Mouse (Mus musculus) hindbrain, embryonic 11.5 days (tissue): ENCODE measurements around the gene Appl2. TPM values are rescaled to one million over a fixed set of nuclear protein-coding genes. Genes with fewer than 3 reads are reported as not detected.

Source experiments
- ATAC-seq: fragments of 200-750 bp; cut with Nextera tagmentation; 2 replicates; pipeline ENCODE4 v1.8.0; 2017; ENCODE audit warnings: mild to moderate bottlenecking, moderate TSS enrichment, moderate library complexity; ENCODE audit not compliant: low FRiP score
- DNase-seq: peaks from one replicate; pipeline ENCODE4 v3.0.0-alpha.2; 2015; ENCODE audit warnings: low spot score
- H3K27ac ChIP-seq: fragments of 300-500 bp; sonication (generic); 2 replicates; pipeline ENCODE4 v1.5.1; 2014; ENCODE audit warnings: mild to moderate bottlenecking, low read depth, low read length
- H3K27me3 ChIP-seq: fragments of 300-500 bp; sonication (generic); 2 replicates; pipeline ENCODE4 v1.6.1; 2014; ENCODE audit warnings: mild to moderate bottlenecking, low read length, moderate library complexity, mixed read lengths; ENCODE audit not compliant: control insufficient read depth, insufficient read depth
- H3K36me3 ChIP-seq: fragments of 300-500 bp; sonication (generic); 2 replicates; pipeline ENCODE4 v1.6.1; 2014; ENCODE audit warnings: mild to moderate bottlenecking, low read length, moderate library complexity, mixed read lengths; ENCODE audit not compliant: control insufficient read depth, insufficient read depth
- H3K4me1 ChIP-seq: fragments of 300-500 bp; sonication (generic); replicated peaks from 2 replicates; pipeline ENCODE4 v1.6.1; 2014; ENCODE audit warnings: low read length, mixed read lengths; ENCODE audit not compliant: control insufficient read depth, insufficient read depth
- H3K4me2 ChIP-seq: fragments of 300-500 bp; sonication (generic); replicated peaks from 2 replicates; pipeline ENCODE4 v1.6.1; 2014; ENCODE audit warnings: mild to moderate bottlenecking, low read depth, low read length
- H3K4me3 ChIP-seq: fragments of 300-500 bp; sonication (generic); 2 replicates; pipeline ENCODE4 v1.5.1; 2014; ENCODE audit warnings: low read depth, low read length
- H3K9ac ChIP-seq: fragments of 300-500 bp; sonication (generic); 2 replicates; pipeline ENCODE4 v1.6.1; 2014; ENCODE audit warnings: low read depth, low read length
- H3K9me3 ChIP-seq: fragments of 300-500 bp; sonication (generic); 2 replicates; pipeline ENCODE4 v1.6.1; 2016; ENCODE audit warnings: low read length; ENCODE audit not compliant: control insufficient read depth
- WGBS: fragments of 180-500 bp; shearing (Covaris S2); extraction: QIAGEN DNeasy Blood & Tissue Kit; methylation state at CpG from one replicate; pipeline ENCODE4 v1.1.7; 2014; 5-methylcytosine and 5-hydroxymethylcytosine counted together
- polyA plus RNA-seq: library from polyadenylated mRNA; unstranded; fragments of >200 nt; fragmentation: Nextera tagmentation; extraction: Ambion mirVana; gene quantifications from 2 replicates; pipeline ENCODE4 v1.2.1, GENCODE M21; 2014

Gene Appl2
- polyA plus RNA-seq, 1 experiment from 2014 or later, result 38.5 TPM

DNA sequence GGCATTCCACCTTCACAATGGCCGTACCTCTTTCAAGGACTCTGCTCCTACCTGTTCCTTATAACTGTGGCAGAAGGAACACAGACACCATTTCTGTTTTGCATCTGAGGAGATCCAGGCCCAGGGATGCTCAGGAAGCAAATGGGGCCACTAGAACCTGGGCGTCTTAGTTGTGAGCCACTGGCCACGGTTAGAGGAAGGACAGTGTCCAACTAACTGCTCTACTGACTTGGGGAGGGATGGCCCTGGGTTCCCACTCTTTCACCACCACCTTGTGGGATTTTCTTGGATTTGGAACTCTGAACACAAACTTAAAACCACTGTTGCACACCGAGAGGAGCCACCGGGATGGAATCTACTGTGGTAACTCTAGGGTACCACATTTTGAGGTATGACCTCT lies 36.7 kb downstream of the Appl2 start:
- no peaks in the 10 kb centered on the region for H3K4me1 ChIP-seq
- H3K27ac ChIP-seq, result no peak overlapping the region
- H3K9ac ChIP-seq, result no peak overlapping the region
- peaks cover 4% of the 10 kb centered on the region; the same call in 1 of the 2 replicates for H3K36me3 ChIP-seq
- WGBS, result 98% methylated on average over 5 of the region's 5 CpGs
- no peaks in the 10 kb centered on the region for H3K27me3 ChIP-seq
- H3K4me2 ChIP-seq, result no peak overlapping the region
- ATAC-seq (no peak), DNase-seq (no peak)
- no peak overlapping the region for H3K4me3 ChIP-seq
- no peaks in the 10 kb centered on the region for H3K9me3 ChIP-seq

DNA sequence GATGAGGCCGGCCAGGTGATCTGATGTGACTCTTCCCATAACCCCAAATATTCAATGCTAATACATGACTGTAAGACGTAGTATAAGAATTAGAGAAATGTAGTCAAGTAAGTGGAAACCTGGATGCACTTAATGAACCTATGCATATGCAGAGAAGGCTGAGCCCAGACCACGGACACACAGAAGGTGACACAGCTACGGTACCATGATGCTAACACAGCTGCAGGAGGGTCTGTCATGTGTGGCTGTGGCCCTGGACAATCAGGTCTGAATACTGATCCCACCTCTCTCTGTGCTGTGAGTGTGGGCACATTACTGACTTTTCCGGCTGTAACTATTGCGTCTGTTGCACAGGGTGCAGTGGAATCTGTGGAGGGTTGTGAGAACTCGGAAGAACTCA lies 38.0 kb downstream of the Appl2 start:
- Histone ChIP-seq H3K9ac (no peak overlapping the region), H3K4me3 (no peak overlapping the region), H3K4me1 (no peaks in the 10 kb centered on the region), H3K36me3 (peaks cover 4% of the 10 kb centered on the region; the same call in 1 of the 2 replicates), H3K27ac (no peak overlapping the region), H3K4me2 (no peak overlapping the region), H3K9me3 (no peaks in the 10 kb centered on the region), H3K27me3 (no peaks in the 10 kb centered on the region)
- ATAC-seq (no peak), DNase-seq (no peak)
- WGBS, result 95% methylated on average over 7 of the region's 7 CpGs

DNA sequence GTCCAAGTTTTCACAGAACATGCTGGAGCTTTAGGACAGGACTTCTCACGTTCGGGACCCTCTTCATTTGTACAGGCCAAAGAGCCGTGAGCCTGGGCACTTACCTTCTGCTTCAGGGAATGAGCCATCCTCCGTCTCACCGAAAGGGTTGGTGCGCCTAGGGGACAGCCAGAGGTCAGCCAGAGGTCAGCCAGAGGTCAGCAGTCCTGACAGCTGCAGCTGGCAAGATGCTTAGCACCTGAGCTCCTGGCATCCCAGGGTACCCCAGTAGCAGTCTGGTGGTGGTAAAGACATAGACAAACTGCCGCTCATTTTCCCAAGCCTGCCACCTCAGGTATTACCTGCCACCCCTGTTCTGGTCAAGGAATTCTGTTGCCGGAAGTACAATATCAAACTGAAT lies 39.9 kb downstream of the Appl2 start:
- H3K4me3 ChIP-seq, result no peak overlapping the region
- 73% methylated on average over 8 of the region's 8 CpGs for WGBS
- no peaks in the 10 kb centered on the region for H3K9me3 ChIP-seq
- H3K4me1 ChIP-seq, result no peaks in the 10 kb centered on the region
- H3K27me3 ChIP-seq, result no peaks in the 10 kb centered on the region
- ATAC-seq (no peak), DNase-seq (no peak)
- H3K9ac ChIP-seq, result no peak overlapping the region
- H3K36me3 ChIP-seq, result peaks cover 4% of the 10 kb centered on the region; the same call in 1 of the 2 replicates
- H3K27ac ChIP-seq, result no peak overlapping the region
- no peak overlapping the region for H3K4me2 ChIP-seq

DNA sequence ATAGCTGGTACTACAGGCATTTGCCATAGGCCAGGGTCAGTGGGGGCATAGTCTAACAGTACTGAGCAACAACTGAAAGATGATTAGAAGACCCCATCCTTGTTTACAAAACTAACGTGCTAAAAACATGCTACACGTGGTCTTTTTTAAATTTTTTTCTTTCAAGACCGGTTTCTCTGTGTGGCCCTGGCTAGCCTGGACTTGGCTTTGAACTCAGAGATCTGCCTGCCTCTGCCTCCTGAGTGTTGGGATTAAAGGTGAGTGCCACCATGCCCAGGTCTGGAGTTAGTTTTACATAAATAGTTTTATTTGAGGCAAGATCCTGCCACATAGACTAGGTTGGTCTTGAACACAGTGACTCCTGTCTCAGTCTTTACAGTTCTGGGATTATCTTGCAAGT lies 41.4 kb downstream of the Appl2 start:
- Histone ChIP-seq H3K9me3 (no peaks in the 10 kb centered on the region), H3K36me3 (peaks cover 4% of the 10 kb centered on the region; the same call in 1 of the 2 replicates), H3K4me2 (no peak overlapping the region), H3K9ac (no peak overlapping the region), H3K27me3 (no peaks in the 10 kb centered on the region), H3K4me1 (no peaks in the 10 kb centered on the region), H3K4me3 (no peak overlapping the region), H3K27ac (no peak overlapping the region)
- ATAC-seq (no peak), DNase-seq (no peak)
- WGBS, result 98% methylated on average over 3 of the region's 3 CpGs

DNA sequence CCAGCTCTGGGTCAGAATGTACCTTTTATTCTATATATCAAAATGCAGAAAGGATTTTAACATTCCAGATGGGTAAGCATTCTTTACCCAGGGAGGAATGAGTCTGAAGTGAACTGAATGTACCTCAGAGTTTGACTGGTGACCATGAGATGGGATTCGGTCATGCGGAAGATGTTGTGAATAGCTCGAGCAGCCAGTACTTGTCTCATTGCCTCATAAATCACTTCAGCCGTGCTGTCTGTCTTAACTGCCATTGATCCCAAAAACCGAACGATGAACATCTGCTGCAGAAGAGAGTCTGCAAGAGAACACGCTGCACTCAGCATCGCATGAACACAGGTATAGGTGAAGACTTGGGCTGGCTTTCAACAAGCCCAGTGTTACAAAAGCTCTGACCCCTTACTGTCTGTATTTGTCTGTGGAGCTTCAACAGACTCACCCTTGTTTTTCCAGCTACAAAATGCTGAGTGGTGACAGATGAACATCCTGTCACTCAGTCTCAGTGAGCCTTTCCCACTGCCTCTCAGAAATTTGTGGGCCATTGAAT lies 42.8 kb downstream of the Appl2 start:
- DNase-seq, result peak; percentile 51
- ATAC-seq, result peak; percentile 47; the same call in 1 of the 2 replicates
- Histone ChIP-seq H3K4me1 (no peaks in the 10 kb centered on the region), H3K9me3 (no peaks in the 10 kb centered on the region), H3K4me2 (no peak overlapping the region), H3K9ac (no peak overlapping the region), H3K27me3 (no peaks in the 10 kb centered on the region), H3K4me3 (no peak overlapping the region), H3K36me3 (peaks cover under 1% of the 10 kb centered on the region; the same call in 1 of the 2 replicates), H3K27ac (no peak overlapping the region)
- 53% methylated on average over 8 of the region's 8 CpGs for WGBS

DNA sequence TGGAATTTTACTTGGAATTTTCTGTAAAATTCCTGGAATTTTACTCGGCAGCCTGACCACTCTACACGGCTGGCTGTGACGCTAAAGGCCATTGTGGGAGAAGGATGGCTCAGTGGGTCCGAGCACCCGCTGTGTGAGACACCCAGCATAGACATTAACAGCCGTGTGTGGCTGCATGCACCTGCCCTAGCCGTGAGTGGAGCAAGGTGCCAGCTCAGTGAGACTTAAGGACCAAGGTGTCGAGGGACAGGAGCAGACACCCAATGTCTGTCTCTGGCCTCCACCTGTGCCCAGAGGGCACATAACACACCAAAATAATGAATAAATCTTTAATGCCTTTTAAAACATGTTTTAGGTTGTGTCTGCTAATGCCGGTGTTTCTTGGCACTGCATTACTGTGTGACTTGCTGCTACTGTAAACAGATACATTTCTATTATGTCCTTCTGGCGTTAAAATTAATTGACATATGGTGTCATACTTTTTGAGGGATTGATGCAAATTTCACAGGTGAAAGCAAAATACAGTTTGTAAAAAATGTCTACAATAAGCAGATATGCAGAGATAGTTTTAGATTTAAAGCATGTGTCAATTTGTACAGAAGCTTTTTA lies 44.5 kb downstream of the Appl2 start:
- Histone ChIP-seq H3K9ac (no peak overlapping the region), H3K4me2 (no peak overlapping the region), H3K27ac (no peak overlapping the region), H3K4me1 (no peaks in the 10 kb centered on the region), H3K4me3 (no peak overlapping the region), H3K27me3 (no peaks in the 10 kb centered on the region), H3K36me3 (no peaks in the 10 kb centered on the region), H3K9me3 (no peaks in the 10 kb centered on the region)
- ATAC-seq (no peak), DNase-seq (no peak)
- WGBS, result 95% methylated on average over 10 of the region's 10 CpGs

DNA sequence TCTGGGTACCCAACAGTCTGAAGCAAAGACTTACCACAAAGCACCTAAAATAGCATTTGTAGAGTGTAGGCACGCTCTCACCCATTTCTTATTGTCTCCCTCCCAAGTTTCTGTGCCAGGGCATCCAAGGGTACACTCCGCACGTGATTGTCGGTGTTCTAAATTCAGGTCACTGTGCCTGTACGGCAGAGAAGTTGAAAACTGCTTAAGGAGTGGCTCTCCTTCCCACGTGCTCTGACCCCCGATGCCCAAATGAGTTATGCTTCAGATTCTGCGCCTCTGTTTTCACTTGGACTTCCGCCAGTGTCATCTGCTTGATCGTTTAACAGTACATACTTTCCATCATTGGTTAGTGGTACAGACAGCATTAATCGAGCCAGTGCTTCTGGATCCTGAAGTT lies 47.9 kb downstream of the Appl2 start:
- H3K9me3 ChIP-seq, result no peaks in the 10 kb centered on the region
- H3K4me3 ChIP-seq, result no peak overlapping the region
- H3K27ac ChIP-seq, result no peak overlapping the region
- 94% methylated on average over 11 of the region's 11 CpGs for WGBS
- H3K36me3 ChIP-seq, result no peaks in the 10 kb centered on the region
- H3K9ac ChIP-seq, result no peak overlapping the region
- ATAC-seq, result no peak
- no peak for DNase-seq
- no peak overlapping the region for H3K4me2 ChIP-seq
- no peaks in the 10 kb centered on the region for H3K4me1 ChIP-seq
- no peaks in the 10 kb centered on the region for H3K27me3 ChIP-seq

DNA sequence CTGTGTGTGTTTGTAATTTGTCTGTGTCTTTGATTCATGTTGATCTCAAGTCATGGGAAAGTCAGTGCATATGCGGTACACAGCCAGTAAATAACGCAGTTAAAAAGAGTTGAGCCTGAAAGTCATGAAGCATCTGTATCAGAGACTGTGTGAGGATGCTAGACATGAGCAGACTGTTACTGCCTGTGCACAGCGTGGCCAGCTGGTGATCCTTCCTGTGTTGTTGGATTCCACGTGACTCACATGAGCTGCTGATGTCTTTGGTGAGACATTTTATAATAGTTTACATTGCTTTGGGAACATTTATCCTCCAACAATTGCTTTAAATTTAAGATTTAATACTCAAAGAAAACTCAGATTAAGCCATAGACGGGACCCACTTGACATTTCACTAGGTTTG lies 54.0 kb downstream of the Appl2 start:
- 92% methylated on average over 5 of the region's 5 CpGs for WGBS

DNA sequence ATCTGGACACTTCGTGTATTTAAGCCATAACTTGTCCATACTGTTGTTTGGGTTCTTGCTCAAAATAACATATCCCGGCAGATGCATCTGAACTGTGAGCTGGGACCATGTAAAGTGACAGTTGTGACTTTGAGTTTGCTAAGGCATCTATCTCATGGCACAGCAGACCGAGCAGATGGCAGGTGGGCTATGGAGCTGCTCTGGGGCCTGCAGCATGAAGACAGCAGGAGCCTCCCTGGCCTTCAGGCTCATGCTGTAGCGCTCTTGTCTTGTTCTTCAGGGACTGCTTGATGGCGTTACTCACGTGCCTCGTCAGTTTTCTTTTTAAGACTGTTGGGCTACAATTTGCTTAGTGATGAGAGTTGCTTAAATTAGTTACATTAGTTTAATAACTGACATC lies 55.9 kb downstream of the Appl2 start:
- H3K9me3 ChIP-seq, result no peaks in the 10 kb centered on the region
- peaks cover 14% of the 10 kb centered on the region for H3K36me3 ChIP-seq
- ATAC-seq, result no peak
- H3K4me1 ChIP-seq, result no peaks in the 10 kb centered on the region
- H3K9ac ChIP-seq, result no peak overlapping the region
- DNase-seq, result no peak
- no peak overlapping the region for H3K4me3 ChIP-seq
- H3K4me2 ChIP-seq, result no peak overlapping the region
- H3K27me3 ChIP-seq, result no peaks in the 10 kb centered on the region
- 90% methylated on average over 7 of the region's 7 CpGs for WGBS
- no peak overlapping the region for H3K27ac ChIP-seq

More for the DNA sequence above, 54.0 kb downstream of the Appl2 start:
- DNase-seq (no peak), ATAC-seq (no peak)
- no peak overlapping the region for H3K9ac ChIP-seq
- H3K4me2 ChIP-seq, result no peak overlapping the region
- H3K4me3 ChIP-seq, result no peak overlapping the region
- H3K27ac ChIP-seq, result no peak overlapping the region
- no peaks in the 10 kb centered on the region for H3K9me3 ChIP-seq
- H3K27me3 ChIP-seq, result no peaks in the 10 kb centered on the region
- no peaks in the 10 kb centered on the region for H3K4me1 ChIP-seq
- peaks cover 12% of the 10 kb centered on the region for H3K36me3 ChIP-seq
